Mouse (Mus musculus): ENCODE measurements at regions not wholly inside any gene's neighbourhood (a gene's known extent, or its start where the extent isn't known, plus 50 kb on each side); places are given as distances from the start of the nearest gene placed in this dataset.

GRCm38 (mm10) chr13:99097606-99098545 is 86.7 kb upstream of the Zfp366 start:
- TF ChIP-seq POLR2A (IDR thresholded peaks at IDR 0.05; ENCODE audit: insufficient read depth, low read depth, low read length) (no peak), CTCF (IDR thresholded peaks at IDR 0.05; ENCODE audit: insufficient read depth, low read depth, low read length) (no peak)

Measured in olfactory bulb, adult 2 months (tissue).